Mouse (Mus musculus) lung, postnatal 10 days (tissue): ENCODE results near the gene Gcsam.
A peak's percentile ranks its signal among the peaks of the same experiment; 100 is the strongest.

Experiments used
- DNase-seq: peaks from one replicate; pipeline ENCODE4 v3.0.0; 2021

Gene Gcsam

DNA sequence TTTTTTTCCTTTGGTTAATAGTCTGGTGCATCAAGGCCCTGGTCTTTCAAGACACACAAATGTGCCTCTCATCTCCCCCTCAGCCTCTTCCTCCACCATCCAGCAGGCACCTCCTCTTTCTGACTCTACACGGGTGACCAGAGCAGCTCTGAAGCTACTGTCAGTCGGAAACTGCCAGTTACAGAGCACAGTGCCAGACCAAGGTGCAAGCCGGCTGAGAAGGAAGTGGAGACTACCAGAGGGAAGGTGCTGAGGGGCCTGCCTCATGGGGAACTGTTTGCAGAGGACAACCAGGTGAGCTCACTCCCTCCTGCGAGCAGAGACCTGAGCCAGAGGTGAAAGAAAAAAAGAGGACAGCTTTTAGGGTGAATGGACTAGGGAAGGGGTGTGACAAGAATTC is at the start of gene Gcsam:
Gene Gcsam (plus strand): TSS at position 114 of the 400 bp plus-strand sequence.
- no peak for DNase-seq

DNA sequence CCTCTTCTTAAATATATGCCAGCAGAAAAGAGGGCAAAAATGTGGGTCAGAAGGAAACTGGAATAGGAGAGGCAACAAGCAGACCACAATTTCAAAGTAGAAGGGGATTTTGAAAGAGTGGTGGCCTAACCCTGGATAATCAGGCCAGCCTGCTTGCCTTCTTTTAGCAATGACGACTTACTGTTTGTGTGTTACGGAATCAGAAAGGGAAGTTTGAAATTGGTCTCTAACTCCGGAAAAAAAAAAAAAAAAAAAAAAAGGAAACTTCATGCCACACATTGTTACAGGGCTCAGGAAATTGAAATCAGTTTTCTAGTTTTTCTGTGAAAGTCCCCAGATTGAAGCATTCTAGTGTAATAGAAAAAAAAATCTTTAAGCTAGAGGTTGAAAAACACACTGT is 48.4 kb upstream of the Gcsam start:
- no peak for DNase-seq

- no peak for DNase-seq
Measured at GRCm38 (mm10) chr16:45572307-45572706, 37.9 kb upstream of the Gcsam start.

GRCm38 (mm10) chr16:45579883-45580282 is 30.3 kb upstream of the Gcsam start:
- DNase-seq, result no peak

- DNase-seq, result peak; percentile 22
Measured at GRCm38 (mm10) chr16:45582512-45582911, 27.7 kb upstream of the Gcsam start.

GRCm38 (mm10) chr16:45593656-45594055 is 16.5 kb upstream of the Gcsam start:
- no peak for DNase-seq

- no peak for DNase-seq
Measured at GRCm38 (mm10) chr16:45595494-45595893, 14.7 kb upstream of the Gcsam start.

DNA sequence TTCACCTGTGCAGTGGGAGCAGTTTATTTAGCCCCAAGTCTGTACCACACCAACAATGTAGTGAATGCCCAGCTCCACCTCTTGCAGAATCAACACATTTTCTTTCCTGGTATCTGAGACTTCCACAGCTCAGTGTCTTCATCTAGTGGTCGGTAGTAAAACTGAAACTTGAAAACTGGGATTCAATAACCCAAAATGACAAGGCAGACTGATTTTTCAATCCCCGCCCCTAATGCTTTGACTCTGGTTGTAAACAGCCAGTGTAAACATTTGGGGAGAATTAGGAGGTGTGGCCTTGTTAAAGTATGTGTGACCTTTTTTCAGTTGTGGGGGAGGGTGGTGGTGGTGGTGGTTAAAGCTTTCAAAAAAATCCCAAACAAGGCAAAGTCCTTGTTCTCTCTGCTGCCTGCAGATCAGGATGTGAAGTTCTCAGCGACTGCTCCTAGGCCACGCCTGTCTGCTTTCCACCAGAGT is 1.7 kb upstream of the Gcsam start:
- peak; percentile 59 for DNase-seq

GRCm38 (mm10) chr16:45609300-45609699 is 880 bp upstream of the Gcsam start:
- DNase-seq, result peak; percentile 52

DNA sequence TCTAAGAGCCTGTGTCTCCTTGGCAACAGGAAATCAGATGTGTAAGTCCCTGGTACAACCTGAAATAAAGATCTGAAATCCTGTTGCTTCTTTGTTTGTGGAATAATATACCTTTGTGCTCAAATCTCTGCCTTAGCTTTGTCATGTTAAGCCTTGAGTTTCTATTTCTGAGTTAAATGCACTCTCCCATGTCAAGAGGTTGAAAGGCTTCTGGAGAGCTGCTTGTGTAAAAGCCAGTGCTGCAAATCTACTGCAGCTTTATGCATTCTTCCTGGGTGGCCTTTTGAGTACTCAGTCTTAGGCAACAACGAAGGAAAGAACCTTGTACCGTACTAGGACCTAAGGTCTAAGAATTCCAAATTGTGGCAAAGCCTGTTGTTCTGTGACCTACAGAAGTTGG is 3.1 kb downstream of the Gcsam start:
- DNase-seq, result no peak

DNA sequence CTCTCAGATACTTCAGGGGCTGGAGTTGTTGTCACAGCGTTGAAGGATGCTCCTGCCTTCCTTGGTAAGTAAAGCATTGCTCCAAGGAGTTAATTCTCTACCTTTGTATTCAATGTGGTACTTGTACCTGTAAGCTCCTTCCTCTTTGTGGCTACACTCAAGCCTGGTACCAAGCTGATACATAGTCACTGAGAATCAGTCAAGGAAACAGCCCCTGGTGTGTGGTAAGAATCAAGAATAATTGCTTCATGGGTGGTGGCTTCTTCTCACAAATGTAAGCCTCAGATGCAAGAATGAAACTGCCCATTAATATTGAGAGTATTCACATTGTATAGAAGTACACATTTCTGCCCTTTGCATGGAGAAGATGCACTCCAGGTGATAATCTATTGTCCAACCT is 5.8 kb downstream of the Gcsam start:
- DNase-seq, result no peak

GRCm38 (mm10) chr16:45619751-45620375 is 9.7 kb downstream of the Gcsam start:
- no peak for DNase-seq

GRCm38 (mm10) chr16:45623230-45623629 is 13.1 kb downstream of the Gcsam start:
- no peak for DNase-seq

- DNase-seq, result no peak
Measured at GRCm38 (mm10) chr16:45624791-45625190, 14.6 kb downstream of the Gcsam start.

- no peak for DNase-seq
Measured at GRCm38 (mm10) chr16:45625342-45625741, 15.2 kb downstream of the Gcsam start.

DNA sequence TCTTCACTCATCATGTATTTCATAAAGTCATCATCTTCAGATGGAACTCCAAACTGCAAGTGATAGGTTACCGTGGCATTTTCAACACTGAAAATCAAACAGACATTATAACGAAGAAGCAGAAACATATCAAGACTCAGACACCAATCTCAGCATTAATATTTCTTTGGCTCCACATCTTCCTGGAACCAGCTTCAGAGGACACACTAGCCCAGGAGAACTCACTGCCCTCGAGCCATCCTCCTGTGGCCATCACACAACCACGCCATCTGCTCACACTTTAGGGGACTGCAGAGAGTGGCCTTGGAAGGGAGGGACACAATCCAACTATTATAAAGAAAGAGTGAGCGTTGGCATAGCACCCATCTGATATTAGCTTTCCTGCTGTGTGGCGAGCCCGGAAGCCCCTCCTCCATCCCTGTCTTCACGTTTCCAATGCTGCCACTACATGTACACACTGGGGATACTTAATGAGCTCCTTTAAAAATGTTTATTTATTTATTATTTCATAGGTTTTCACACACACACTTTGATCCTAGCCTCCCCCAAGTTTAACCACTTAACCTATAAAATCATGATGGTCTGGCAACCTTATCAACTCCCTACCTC is 19.4 kb downstream of the Gcsam start:
- peak; percentile 33 for DNase-seq

- peak; percentile 77 for DNase-seq
Measured at GRCm38 (mm10) chr16:45630347-45630960, 20.3 kb downstream of the Gcsam start.

GRCm38 (mm10) chr16:45632420-45632819 is 22.2 kb downstream of the Gcsam start:
- no peak for DNase-seq

- DNase-seq, result no peak
Measured at GRCm38 (mm10) chr16:45635826-45636225, 25.6 kb downstream of the Gcsam start.

- no peak for DNase-seq
Measured at GRCm38 (mm10) chr16:45640070-45640762, 30.0 kb downstream of the Gcsam start.

DNA sequence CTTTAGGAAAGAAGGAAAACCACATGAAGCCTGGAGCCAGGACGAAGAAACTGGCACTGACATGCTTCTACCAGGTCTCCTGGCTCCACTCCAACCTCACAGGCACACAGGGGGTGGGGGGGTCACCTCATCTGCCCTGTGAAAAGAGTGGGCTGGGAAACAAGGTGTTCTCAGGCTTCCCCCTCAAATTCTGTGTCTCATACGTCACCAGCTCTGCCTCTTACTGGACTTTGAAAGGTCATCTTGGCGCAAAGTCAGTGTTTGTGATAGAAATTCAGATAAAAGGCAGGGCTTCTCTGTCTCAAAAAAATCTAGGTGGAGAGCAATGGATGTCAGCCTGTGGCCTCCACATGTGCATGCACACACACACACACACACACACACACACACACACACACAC is 31.1 kb downstream of the Gcsam start:
- DNase-seq, result no peak

DNA sequence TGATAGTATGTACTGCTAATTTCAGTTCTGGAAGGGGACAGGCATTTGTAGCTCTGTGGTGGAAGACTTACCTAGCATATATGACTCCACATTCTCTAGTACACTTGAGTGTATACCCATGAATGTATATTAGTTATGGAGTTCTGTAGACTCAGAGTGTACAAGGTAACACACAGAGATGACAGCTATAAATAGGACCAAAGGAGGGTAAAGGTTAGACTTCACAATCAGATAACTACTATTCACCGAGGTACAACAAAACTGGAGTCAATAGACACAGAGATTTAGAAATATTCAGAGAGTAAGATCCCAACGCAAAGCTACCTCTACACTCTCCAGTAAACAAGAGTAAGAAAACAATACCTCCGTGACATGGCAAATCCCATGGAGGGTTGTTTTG is 33.8 kb downstream of the Gcsam start:
- DNase-seq, result no peak

- peak; percentile 34 for DNase-seq
Measured at GRCm38 (mm10) chr16:45644380-45644779, 34.2 kb downstream of the Gcsam start.

DNA sequence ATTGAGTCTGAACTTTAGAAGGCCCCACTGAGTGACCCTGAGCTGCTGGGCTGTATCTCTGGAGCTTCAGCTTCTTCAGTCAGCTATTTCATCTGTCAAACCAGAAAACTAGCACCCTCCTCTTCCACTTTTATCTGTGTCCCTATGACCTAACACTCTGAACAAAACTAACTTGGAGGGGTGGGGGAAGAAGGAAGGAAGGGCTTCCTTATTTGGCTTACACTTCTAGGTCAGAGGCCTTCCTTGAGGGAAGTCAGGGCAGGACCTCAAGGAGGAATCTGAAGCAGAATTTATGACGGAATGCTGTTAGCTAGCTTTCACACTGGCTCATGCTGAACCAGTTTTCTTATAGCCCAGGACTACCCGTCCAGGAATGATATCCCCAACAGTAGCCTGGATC is 41.3 kb downstream of the Gcsam start:
- DNase-seq, result no peak
